Mouse (Mus musculus): ENCODE measurements around the gene Uqcc3.

- TF ChIP-seq CTCF (IDR thresholded peaks at IDR 0.05; ENCODE audit: low read depth, low read length) (no peak), GATA1 (IDR thresholded peaks at IDR 0.05; ENCODE audit: borderline replicate concordance, low read length) (no peak)
Observed at GRCm38 (mm10) chr19:8870838-8871237, 9.9 kb downstream of the Uqcc3 start.

Measured in G1E (cell line).